Mouse (Mus musculus): ENCODE measurements around the gene Cdh15.

GRCm38 (mm10) chr8:122807907-122808306 is 39.9 kb upstream of the Cdh15 start:
- TF ChIP-seq CTCF (IDR thresholded peaks at IDR 0.05) (no peak), EP300 (IDR thresholded peaks at IDR 0.05) (no peak)

Data from lung, postnatal 0 days (tissue).